Mouse (Mus musculus) forebrain, embryonic 12.5 days (tissue): ENCODE measurements around the gene Chd2. TPM values are rescaled to one million over a fixed set of nuclear protein-coding genes. Genes with fewer than 3 reads are reported as not detected.

Experiments used
- ATAC-seq: fragments of 200-750 bp; cut with Nextera tagmentation; 2 replicates; pipeline ENCODE4 v1.8.0; 2017; ENCODE audit warnings: moderate TSS enrichment; ENCODE audit not compliant: low FRiP score
- H3K27ac ChIP-seq: fragments of 300-500 bp; sonication (generic); 2 replicates; pipeline ENCODE4 v1.5.1; 2016; ENCODE audit warnings: mild to moderate bottlenecking
- H3K27me3 ChIP-seq: fragments of 300-500 bp; sonication (generic); 2 replicates; pipeline ENCODE4 v1.6.1; 2016; ENCODE audit warnings: mild to moderate bottlenecking
- H3K36me3 ChIP-seq: fragments of 300-500 bp; sonication (generic); replicated peaks from 2 replicates; pipeline ENCODE4 v1.6.1; 2016; ENCODE audit warnings: mild to moderate bottlenecking
- H3K4me1 ChIP-seq: fragments of 300-500 bp; sonication (generic); 2 replicates; pipeline ENCODE4 v1.6.1; 2016
- H3K4me2 ChIP-seq: fragments of 300-500 bp; sonication (generic); 2 replicates; pipeline ENCODE4 v1.6.1; 2016; ENCODE audit warnings: mild to moderate bottlenecking, moderate library complexity
- H3K4me3 ChIP-seq: fragments of 300-500 bp; sonication (generic); replicated peaks from 2 replicates; pipeline ENCODE4 v1.5.1; 2016; ENCODE audit warnings: mild to moderate bottlenecking
- H3K9ac ChIP-seq: fragments of 300-500 bp; sonication (generic); 2 replicates; pipeline ENCODE4 v1.6.1; 2016; ENCODE audit warnings: mild to moderate bottlenecking
- H3K9me3 ChIP-seq: fragments of 300-500 bp; sonication (generic); 2 replicates; pipeline ENCODE4 v1.6.1; 2016
- WGBS: fragments of 180-500 bp; shearing (Covaris S2); methylation state at CpG from one replicate; pipeline ENCODE4 v1.1.7; 2016; 5-methylcytosine and 5-hydroxymethylcytosine counted together
- polyA plus RNA-seq: library from polyadenylated mRNA; unstranded; fragments of >200 nt; fragmentation: Nextera tagmentation; extraction: Ambion mirVana; gene quantifications from 2 replicates; pipeline ENCODE4 v1.2.1, GENCODE M21; 2016

The Chd2 gene
- polyA plus RNA-seq, 1 experiment from 2014 or later, result 78.8 TPM

- Histone ChIP-seq H3K4me2 (no peak overlapping the region), H3K27me3 (no peaks in the 10 kb centered on the region), H3K4me1 (no peaks in the 10 kb centered on the region), H3K4me3 (no peak overlapping the region), H3K36me3 (peaks cover 90% of the 10 kb centered on the region), H3K9ac (no peak overlapping the region), H3K9me3 (no peaks in the 10 kb centered on the region), H3K27ac (no peak overlapping the region)
- no peak for ATAC-seq
- WGBS, result 79% methylated on average over 6 of the region's 6 CpGs
Measured at GRCm38 (mm10) chr7:73505266-73505665, 36.4 kb downstream of the Chd2 start.

- 91% methylated on average over 2 of the region's 2 CpGs for WGBS
- H3K9me3 ChIP-seq, result no peaks in the 10 kb centered on the region
- H3K4me2 ChIP-seq, result no peak overlapping the region
- H3K4me1 ChIP-seq, result no peaks in the 10 kb centered on the region
- no peak overlapping the region for H3K4me3 ChIP-seq
- no peak overlapping the region for H3K27ac ChIP-seq
- no peak for ATAC-seq
- H3K27me3 ChIP-seq, result no peaks in the 10 kb centered on the region
- peaks cover 85% of the 10 kb centered on the region for H3K36me3 ChIP-seq
- no peak overlapping the region for H3K9ac ChIP-seq
Measured at GRCm38 (mm10) chr7:73498200-73498599, 43.4 kb downstream of the Chd2 start.

GRCm38 (mm10) chr7:73489261-73489660 lies 52.4 kb downstream of the Chd2 start:
- WGBS, result 91% methylated on average over 5 of the region's 5 CpGs
- no peak overlapping the region for H3K9ac ChIP-seq
- no peak overlapping the region for H3K27ac ChIP-seq
- no peaks in the 10 kb centered on the region for H3K27me3 ChIP-seq
- H3K9me3 ChIP-seq, result no peaks in the 10 kb centered on the region
- H3K36me3 ChIP-seq, result peaks cover 80% of the 10 kb centered on the region
- ATAC-seq, result no peak
- H3K4me3 ChIP-seq, result no peak overlapping the region
- H3K4me2 ChIP-seq, result no peak overlapping the region
- no peaks in the 10 kb centered on the region for H3K4me1 ChIP-seq

GRCm38 (mm10) chr7:73481094-73481493 lies 60.5 kb downstream of the Chd2 start:
- Histone ChIP-seq H3K27ac (no peak overlapping the region), H3K4me3 (no peak overlapping the region), H3K4me2 (no peak overlapping the region), H3K9ac (no peak overlapping the region), H3K27me3 (no peaks in the 10 kb centered on the region), H3K9me3 (no peaks in the 10 kb centered on the region), H3K4me1 (no peaks in the 10 kb centered on the region), H3K36me3 (peaks cover 85% of the 10 kb centered on the region)
- ATAC-seq, result no peak
- WGBS, result 96% methylated on average over 6 of the region's 6 CpGs

GRCm38 (mm10) chr7:73479506-73479905 lies 62.1 kb downstream of the Chd2 start:
- 69% methylated on average over 3 of the region's 3 CpGs for WGBS
- no peak overlapping the region for H3K4me2 ChIP-seq

GRCm38 (mm10) chr7:73478157-73479058 lies 63.2 kb downstream of the Chd2 start:
- no peak overlapping the region for H3K4me2 ChIP-seq
- H3K27me3 ChIP-seq, result no peaks in the 10 kb centered on the region
- no peak overlapping the region for H3K27ac ChIP-seq
- no peaks in the 10 kb centered on the region for H3K4me1 ChIP-seq
- H3K4me3 ChIP-seq, result no peak overlapping the region
- ATAC-seq, result no peak
- no peak overlapping the region for H3K9ac ChIP-seq
- peaks cover 95% of the 10 kb centered on the region for H3K36me3 ChIP-seq
- WGBS, result 92% methylated on average over 11 of the region's 11 CpGs
- no peaks in the 10 kb centered on the region for H3K9me3 ChIP-seq

More at GRCm38 (mm10) chr7:73479506-73479905, 62.1 kb downstream of the Chd2 start:
- peaks cover 92% of the 10 kb centered on the region for H3K36me3 ChIP-seq
- ATAC-seq, result no peak
- no peak overlapping the region for H3K9ac ChIP-seq
- no peak overlapping the region for H3K4me3 ChIP-seq
- H3K27ac ChIP-seq, result no peak overlapping the region
- H3K4me1 ChIP-seq, result no peaks in the 10 kb centered on the region
- H3K9me3 ChIP-seq, result no peaks in the 10 kb centered on the region
- H3K27me3 ChIP-seq, result no peaks in the 10 kb centered on the region

- Histone ChIP-seq H3K27me3 (no peaks in the 10 kb centered on the region), H3K4me1 (no peaks in the 10 kb centered on the region), H3K9ac (no peak overlapping the region)
Measured at GRCm38 (mm10) chr7:73467741-73468140, 73.9 kb downstream of the Chd2 start.

GRCm38 (mm10) chr7:73463546-73463945 lies 78.1 kb downstream of the Chd2 start:
- Histone ChIP-seq H3K27ac (no peak overlapping the region), H3K4me3 (no peak overlapping the region), H3K27me3 (no peaks in the 10 kb centered on the region), H3K9me3 (no peaks in the 10 kb centered on the region), H3K4me2 (no peak overlapping the region), H3K4me1 (no peaks in the 10 kb centered on the region), H3K9ac (no peak overlapping the region), H3K36me3 (peaks cover 93% of the 10 kb centered on the region)
- 91% methylated on average over 2 of the region's 2 CpGs for WGBS
- ATAC-seq, result no peak

More at GRCm38 (mm10) chr7:73467741-73468140, 73.9 kb downstream of the Chd2 start:
- no peak overlapping the region for H3K4me2 ChIP-seq
- 98% methylated on average over 3 of the region's 3 CpGs for WGBS
- H3K4me3 ChIP-seq, result no peak overlapping the region
- no peak overlapping the region for H3K27ac ChIP-seq
- ATAC-seq, result no peak
- no peaks in the 10 kb centered on the region for H3K9me3 ChIP-seq
- H3K36me3 ChIP-seq, result peaks cover 90% of the 10 kb centered on the region

- Histone ChIP-seq H3K36me3 (peaks cover 94% of the 10 kb centered on the region), H3K9ac (no peak overlapping the region), H3K9me3 (no peaks in the 10 kb centered on the region), H3K27ac (peak overlapping the region; percentile 21; the same call in 1 of the 2 replicates), H3K4me2 (no peak overlapping the region), H3K27me3 (no peaks in the 10 kb centered on the region), H3K4me3 (no peak overlapping the region), H3K4me1 (no peaks in the 10 kb centered on the region)
- no peak for ATAC-seq
- 92% methylated on average over 12 of the region's 12 CpGs for WGBS
Measured at GRCm38 (mm10) chr7:73454113-73454512, 87.5 kb downstream of the Chd2 start.

- ATAC-seq, result no peak
- Histone ChIP-seq H3K36me3 (peaks cover 95% of the 10 kb centered on the region), H3K4me1 (no peaks in the 10 kb centered on the region), H3K4me3 (no peak overlapping the region), H3K9ac (no peak overlapping the region), H3K9me3 (no peaks in the 10 kb centered on the region), H3K27me3 (no peaks in the 10 kb centered on the region), H3K27ac (no peak overlapping the region), H3K4me2 (no peak overlapping the region)
- WGBS, result 94% methylated on average over 3 of the region's 3 CpGs
Measured at GRCm38 (mm10) chr7:73452187-73452808, 89.3 kb downstream of the Chd2 start.

- Histone ChIP-seq H3K36me3 (peaks cover 97% of the 10 kb centered on the region), H3K4me1 (no peaks in the 10 kb centered on the region), H3K4me2 (no peak overlapping the region), H3K9me3 (no peaks in the 10 kb centered on the region), H3K27me3 (no peaks in the 10 kb centered on the region), H3K9ac (no peak overlapping the region), H3K27ac (no peak overlapping the region), H3K4me3 (no peak overlapping the region)
- 92% methylated on average over 4 of the region's 4 CpGs for WGBS
- ATAC-seq, result no peak
Measured at GRCm38 (mm10) chr7:73451594-73451993, 90.0 kb downstream of the Chd2 start.

GRCm38 (mm10) chr7:73442246-73442645 lies 99.4 kb downstream of the Chd2 start:
- Histone ChIP-seq H3K4me2 (no peak overlapping the region), H3K27ac (no peak overlapping the region), H3K36me3 (peaks cover 98% of the 10 kb centered on the region), H3K9ac (no peak overlapping the region), H3K4me1 (no peaks in the 10 kb centered on the region), H3K27me3 (no peaks in the 10 kb centered on the region), H3K9me3 (no peaks in the 10 kb centered on the region), H3K4me3 (no peak overlapping the region)
- ATAC-seq, result no peak
- WGBS, result 93% methylated on average over 4 of the region's 4 CpGs
